Mouse (Mus musculus): ENCODE measurements at regions not wholly inside any gene's neighbourhood (a gene's known extent, or its start where the extent isn't known, plus 50 kb on each side); places are given as distances from the start of the nearest gene placed in this dataset.

- no peak for DNase-seq
These were observed 624.8 kb upstream of the BB014433 start for GRCm38 (mm10) chr8:15670722-15671121.

GRCm38 (mm10) chr8:15670298-15670697 is 624.4 kb upstream of the BB014433 start:
- no peak for DNase-seq

- DNase-seq = no peak
These were observed 623.6 kb upstream of the BB014433 start for GRCm38 (mm10) chr8:15669515-15669914.

- DNase-seq = no peak
These were observed 614.7 kb upstream of the BB014433 start for GRCm38 (mm10) chr8:15660602-15661001.

- peak; percentile 44 to 72 for DNase-seq
These were observed 589.0 kb upstream of the BB014433 start for GRCm38 (mm10) chr8:15634769-15635366.

- DNase-seq = no peak
These were observed 582.7 kb upstream of the BB014433 start for GRCm38 (mm10) chr8:15628584-15628983.

- DNase-seq = peak; percentile 22 to 64
These were observed 577.9 kb upstream of the BB014433 start for GRCm38 (mm10) chr8:15623602-15624392.

- DNase-seq = no peak
These were observed 564.3 kb upstream of the BB014433 start for GRCm38 (mm10) chr8:15610217-15610616.

GRCm38 (mm10) chr8:15607598-15608215 is 561.8 kb upstream of the BB014433 start:
- peak in 1 of 2 experiments; percentile 15 for DNase-seq

GRCm38 (mm10) chr8:15601531-15601930 is 555.7 kb upstream of the BB014433 start:
- DNase-seq = peak; percentile 59 to 71

- no peak for DNase-seq
These were observed 547.2 kb upstream of the BB014433 start for GRCm38 (mm10) chr8:15593106-15593505.

- DNase-seq = no peak
These were observed 537.9 kb upstream of the BB014433 start for GRCm38 (mm10) chr8:15583782-15584181.

GRCm38 (mm10) chr8:15570091-15570490 is 524.2 kb upstream of the BB014433 start:
- DNase-seq = no peak

- DNase-seq = peak; percentile 28 to 29
These were observed 521.9 kb upstream of the BB014433 start for GRCm38 (mm10) chr8:15567742-15568141.

- peak; percentile 5 to 18 for DNase-seq
These were observed 516.7 kb upstream of the BB014433 start for GRCm38 (mm10) chr8:15562310-15563296.

- no peak for DNase-seq
These were observed 486.1 kb upstream of the BB014433 start for GRCm38 (mm10) chr8:15532027-15532426.

- DNase-seq = no peak
These were observed 479.6 kb upstream of the BB014433 start for GRCm38 (mm10) chr8:15525461-15525860.

- peak in 1 of 2 experiments; percentile 24 for DNase-seq
These were observed 474.0 kb upstream of the BB014433 start for GRCm38 (mm10) chr8:15519896-15520295.

GRCm38 (mm10) chr8:15500973-15501372 is 455.1 kb upstream of the BB014433 start:
- DNase-seq = no peak

- DNase-seq = peak; percentile 2 to 3
These were observed 451.7 kb upstream of the BB014433 start for GRCm38 (mm10) chr8:15497566-15497965.

GRCm38 (mm10) chr8:15496248-15496647 is 450.4 kb upstream of the BB014433 start:
- no peak for DNase-seq

- no peak for DNase-seq
These were observed 444.9 kb upstream of the BB014433 start for GRCm38 (mm10) chr8:15490774-15491173.
